In the genomic region with DNA sequence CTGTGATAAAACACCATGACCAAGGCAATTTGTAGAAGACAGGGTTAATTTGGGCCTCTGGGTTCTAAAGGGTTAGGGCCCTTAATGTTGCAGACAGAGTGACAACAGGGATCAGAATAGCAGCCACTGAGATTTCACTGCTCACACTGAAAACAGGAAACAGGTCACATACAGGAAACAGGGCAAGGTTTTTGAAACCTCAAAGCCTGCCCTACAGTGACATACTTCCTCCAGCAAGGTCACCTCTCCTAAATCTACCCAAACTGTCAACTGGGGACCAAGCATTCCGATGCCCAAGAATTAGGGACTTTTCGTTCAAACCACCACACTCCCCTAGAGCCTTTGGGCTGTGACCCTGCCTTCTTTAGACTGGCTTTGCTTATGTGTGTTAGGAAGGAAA, we compare ENCODE assay signal across 15 mouse cellular contexts. TPM values are rescaled to one million over a fixed set of nuclear protein-coding genes. Genes with fewer than 3 reads are reported as not detected.
DNase-seq lines count a peak whose midpoint lies in the region; ATAC-seq and TF ChIP-seq lines count a peak whose summit lies in the region.
"Had no signal": no experiment of that assay in that cellular context is flagged by ENCODE, and none has a peak within 500 bp of the region (broad histone marks: within the 10 kb centered on the region; RNA-seq: fewer than 3 reads in every experiment).

No protein-coding gene starts in this region.

- no peaks in the 10 kb centered on the region for H3K27me3 ChIP-seq in liver, postnatal 0 days (ENCODE audit: insufficient read depth, low read length)
- no peaks in the 10 kb centered on the region; the same call in 1 of the 2 replicates for H3K27me3 ChIP-seq in liver, embryonic 11.5 days (replicated peaks; ENCODE audit: control insufficient read depth, insufficient read depth, low read length)
- H3K27me3 ChIP-seq in forebrain, embryonic 10.5 days (ENCODE audit: poor library complexity, severe bottlenecking) = no peaks in the 10 kb centered on the region

- no peaks in the 10 kb centered on the region for H3K36me3 ChIP-seq in liver, postnatal 0 days (replicated peaks; ENCODE audit: insufficient read depth, low read length)
- H3K36me3 ChIP-seq in liver, embryonic 11.5 days (ENCODE audit: control insufficient read depth, insufficient read depth, low read length) = no peaks in the 10 kb centered on the region
- no peaks in the 10 kb centered on the region for H3K36me3 ChIP-seq in forebrain, embryonic 10.5 days (replicated peaks)

- H3K27ac ChIP-seq in liver, postnatal 0 days (ENCODE audit: low read depth) = peak overlapping the region; percentile 44
- no peak overlapping the region for H3K27ac ChIP-seq in liver, embryonic 11.5 days (ENCODE audit: low read depth, low read length)
- H3K27ac ChIP-seq in bone marrow macrophage, adult 2 months (ENCODE audit: insufficient read depth, low read depth, low read length) = peak overlapping the region; percentile 72
- H3K27ac ChIP-seq in forebrain, embryonic 10.5 days = no peak overlapping the region

- no peak for TF ChIP-seq EP300 in liver, postnatal 0 days (IDR thresholded peaks at IDR 0.05; ENCODE audit: low read depth)

- H3K4me3 ChIP-seq in liver, postnatal 0 days (ENCODE audit: low read depth, low read length) = no peak overlapping the region
- no peak overlapping the region for H3K4me3 ChIP-seq in liver, embryonic 11.5 days (ENCODE audit: low read depth, low read length)
- H3K4me3 ChIP-seq in bone marrow macrophage, adult 2 months (ENCODE audit: insufficient read depth, low read length) = no peak overlapping the region
- no peak overlapping the region for H3K4me3 ChIP-seq in forebrain, embryonic 10.5 days
- H3K4me3 ChIP-seq: erythroblast, embryonic 14.5 days had no signal

- H3K4me2 ChIP-seq in liver, postnatal 0 days (ENCODE audit: low read depth, low read length) = no peak overlapping the region
- H3K4me2 ChIP-seq in liver, embryonic 11.5 days = no peak overlapping the region

- peaks cover 12% of the 10 kb centered on the region for H3K4me1 ChIP-seq in liver, postnatal 0 days (ENCODE audit: insufficient read depth)
- H3K4me1 ChIP-seq in liver, embryonic 11.5 days (replicated peaks; ENCODE audit: control insufficient read depth, insufficient read depth, low read length) = peaks cover 4% of the 10 kb centered on the region; the same call in 1 of the 2 replicates
- peaks cover 28% of the 10 kb centered on the region for H3K4me1 ChIP-seq in bone marrow macrophage, adult 2 months (ENCODE audit: control insufficient read depth, insufficient read depth, low read length)
- H3K4me1 ChIP-seq in forebrain, embryonic 10.5 days = peaks cover 12% of the 10 kb centered on the region

- DNase-seq in liver, postnatal 0 days = no peak
- no peak for DNase-seq in liver, embryonic 11.5 days (ENCODE audit: low spot score)
- peak; percentile 82 for DNase-seq in CD4-positive helper T cell, adult 2 months (ENCODE audit: low read depth, low spot score)
- peak; percentile 72 to 75 for DNase-seq in natural killer cell, adult 2 months (ENCODE audit: low spot score in 2 of 2)
- no peak for DNase-seq in embryo, embryonic 11 days
- DNase-seq in forebrain, embryonic 10.5 days (ENCODE audit: extremely low spot score, low spot score) = no peak
- DNase-seq: adrenal gland, postnatal 36 days; cerebellum, adult 11 months; heart, postnatal 4 days; liver; lung, postnatal 4 days; right cerebral cortex, postnatal 4 days had no signal

- TF ChIP-seq CTCF in liver, postnatal 0 days (IDR thresholded peaks at IDR 0.05; ENCODE audit: low read depth) = no peak
- TF ChIP-seq CTCF in bone marrow macrophage, adult 2 months (IDR thresholded peaks at IDR 0.05; ENCODE audit: low read depth, low read length) = no peak

- peak; percentile 38; the same call in 1 of the 2 replicates for ATAC-seq in liver, postnatal 0 days
- ATAC-seq in liver, embryonic 11.5 days (replicated peaks; ENCODE audit: low FRiP score) = no peak
- ATAC-seq: intestine, postnatal 0 days had no signal

- H3K9ac ChIP-seq in liver, postnatal 0 days (replicated peaks) = no peak overlapping the region
- no peak overlapping the region for H3K9ac ChIP-seq in liver, embryonic 11.5 days (ENCODE audit: low read depth, low read length)

- no peak for TF ChIP-seq POLR2A in bone marrow macrophage, adult 2 months (IDR thresholded peaks at IDR 0.05; ENCODE audit: borderline replicate concordance, low read depth, low read length)

- 0 out of 2 replicates have a peak, but pooled peaks cover 2% of the 10 kb centered on the region for H3K9me3 ChIP-seq in liver, postnatal 0 days (ENCODE audit: low read length)
- H3K9me3 ChIP-seq in liver, embryonic 11.5 days (ENCODE audit: control insufficient read depth, low read length) = no peaks in the 10 kb centered on the region
- no peaks in the 10 kb centered on the region; the same call in 1 of the 2 replicates for H3K9me3 ChIP-seq in forebrain, embryonic 10.5 days

- WGBS in liver, postnatal 0 days (ENCODE audit: insufficient replicate concordance) = 22% methylated on average over 2 of the region's 2 CpGs
- 41% methylated on average over 2 of the region's 2 CpGs for WGBS in liver, embryonic 11.5 days
- WGBS in forebrain, embryonic 10.5 days = 90% methylated on average over 2 of the region's 2 CpGs

RNA-seq across cellular contexts. Expression of a gene that starts 13.2 kb away (rescaled TPM):
- polyA plus RNA-seq in liver, postnatal 0 days (2015; fragmentation: Nextera tagmentation; extraction: Ambion mirVana) = 3.4 TPM in 2 replicates
- 1.2 and 1.7 TPM in 2 replicates for polyA plus RNA-seq in liver, embryonic 11.5 days (2014; fragmentation: Nextera tagmentation; extraction: Ambion mirVana)
- 0.91 TPM in 1 of 2 replicates, not detected in the other for polyA plus RNA-seq in bone marrow macrophage, adult 2 months (2012; ENCODE audit: insufficient read depth, insufficient read length, missing spikeins)
- polyA plus RNA-seq in forebrain, embryonic 10.5 days (2016; fragmentation: Nextera tagmentation; extraction: Ambion mirVana) = 1.9 and 2.8 TPM in 2 replicates
- polyA plus RNA-seq: erythroblast, embryonic 14.5 days had no signal

RNA-seq across cellular contexts. Expression of a gene that starts 25.4 kb away (rescaled TPM):
- polyA plus RNA-seq in liver, postnatal 0 days (2015; fragmentation: Nextera tagmentation; extraction: Ambion mirVana) = 250 and 259 TPM in 2 replicates
- 36.6 and 38.3 TPM in 2 replicates for polyA plus RNA-seq in liver, embryonic 11.5 days (2014; fragmentation: Nextera tagmentation; extraction: Ambion mirVana)
- polyA plus RNA-seq in bone marrow macrophage, adult 2 months (2012; ENCODE audit: insufficient read depth, insufficient read length, missing spikeins) = 30.9 and 39.0 TPM in 2 replicates
- polyA plus RNA-seq in forebrain, embryonic 10.5 days (2016; fragmentation: Nextera tagmentation; extraction: Ambion mirVana) = 1.4 and 1.9 TPM in 2 replicates

RNA-seq across cellular contexts. Expression of a gene that starts 30.6 kb away (rescaled TPM):
- polyA plus RNA-seq in liver, postnatal 0 days (2015; fragmentation: Nextera tagmentation; extraction: Ambion mirVana) = 0.11 TPM in 1 of 2 replicates, not detected in the other
- polyA plus RNA-seq in liver, embryonic 11.5 days (2014; fragmentation: Nextera tagmentation; extraction: Ambion mirVana) = 0.30 and 0.45 TPM in 2 replicates
- 0.27 and 0.78 TPM in 2 replicates for polyA plus RNA-seq in bone marrow macrophage, adult 2 months (2012; ENCODE audit: insufficient read depth, insufficient read length, missing spikeins)
- 0.58 and 0.68 TPM in 2 replicates for polyA plus RNA-seq in forebrain, embryonic 10.5 days (2016; fragmentation: Nextera tagmentation; extraction: Ambion mirVana)
- polyA plus RNA-seq: erythroblast, embryonic 14.5 days had no signal

RNA-seq across cellular contexts. Expression of a gene that starts 32.7 kb away (rescaled TPM):
- 300 and 302 TPM in 2 replicates for polyA plus RNA-seq in liver, postnatal 0 days (2015; fragmentation: Nextera tagmentation; extraction: Ambion mirVana)
- 23.5 and 35.8 TPM in 2 replicates for polyA plus RNA-seq in liver, embryonic 11.5 days (2014; fragmentation: Nextera tagmentation; extraction: Ambion mirVana)
- not detected in 2 replicates for polyA plus RNA-seq in bone marrow macrophage, adult 2 months (2012; ENCODE audit: insufficient read depth, insufficient read length, missing spikeins)
- 2.2 and 2.5 TPM in 2 replicates for polyA plus RNA-seq in forebrain, embryonic 10.5 days (2016; fragmentation: Nextera tagmentation; extraction: Ambion mirVana)

RNA-seq across cellular contexts. Expression of a gene that starts 37.1 kb away (rescaled TPM):
- 2.8 and 3.1 TPM in 2 replicates for polyA plus RNA-seq in liver, postnatal 0 days (2015; fragmentation: Nextera tagmentation; extraction: Ambion mirVana)
- 0.57 and 1.0 TPM in 2 replicates for polyA plus RNA-seq in liver, embryonic 11.5 days (2014; fragmentation: Nextera tagmentation; extraction: Ambion mirVana)
- 30.7 and 33.7 TPM in 2 replicates for polyA plus RNA-seq in bone marrow macrophage, adult 2 months (2012; ENCODE audit: insufficient read depth, insufficient read length, missing spikeins)
- polyA plus RNA-seq in forebrain, embryonic 10.5 days (2016; fragmentation: Nextera tagmentation; extraction: Ambion mirVana) = 0.25 and 0.55 TPM in 2 replicates

Comparison
In these comparisons a context has a peak if more than half of its experiments do, and no peak if none do; other contexts are left out.
1. H3K27ac ChIP-seq: peak in liver, postnatal 0 days (single experiment) and bone marrow macrophage, adult 2 months (single experiment); none in liver, embryonic 11.5 days (single experiment) and forebrain, embryonic 10.5 days (single experiment).
2. DNase-seq: peak in CD4-positive helper T cell, adult 2 months (single experiment) and natural killer cell, adult 2 months (2 of 2); none in liver, postnatal 0 days (single experiment), liver, embryonic 11.5 days (single experiment), embryo, embryonic 11 days (single experiment) and forebrain, embryonic 10.5 days (single experiment).
3. RNA of a gene that starts 25.4 kb away (polyA plus RNA-seq): 250 to 259 TPM in liver, postnatal 0 days, 36.6 to 38.3 TPM in liver, embryonic 11.5 days and 30.9 to 39.0 TPM in bone marrow macrophage, adult 2 months; 1.4 to 1.9 TPM in forebrain, embryonic 10.5 days; every median in the first group is over 10 times any median in the second.